Mouse (Mus musculus) forebrain, embryonic 11.5 days (tissue): ENCODE results near the gene Olfr1179. TPM values are rescaled to one million over a fixed set of nuclear protein-coding genes. Genes with fewer than 3 reads are reported as not detected.

ENCODE experiments used
- polyA plus RNA-seq: library from polyadenylated mRNA; unstranded; fragments of >200 nt; fragmentation: Nextera tagmentation; extraction: Ambion mirVana; gene quantifications from 2 replicates; pipeline ENCODE4 v1.2.1, GENCODE M21; 2014

Gene Olfr1179
- polyA plus RNA-seq, 1 experiment from 2014 or later = not detected

Other genes starting within 250 kb of the Olfr1179 start
- not detected in 2 replicates for gene Olfr1168, start 224.6 kb downstream of the Olfr1179 start, polyA plus RNA-seq
- gene Olfr1170, start 178.1 kb downstream of the Olfr1179 start, polyA plus RNA-seq = not detected in 2 replicates
- not detected in 2 replicates for gene Olfr1173, start 126.6 kb downstream of the Olfr1179 start, polyA plus RNA-seq
- gene Olfr1174-ps, start 91.3 kb downstream of the Olfr1179 start, polyA plus RNA-seq = not detected in 2 replicates
- not detected in 2 replicates for gene Olfr1175-ps, start 79.2 kb downstream of the Olfr1179 start, polyA plus RNA-seq
- not detected in 2 replicates for gene Olfr1176, start 69.7 kb downstream of the Olfr1179 start, polyA plus RNA-seq
- gene Olfr1177-ps, start 60.0 kb downstream of the Olfr1179 start, polyA plus RNA-seq = not detected in 2 replicates
- not detected in 2 replicates for gene Olfr1178, start 19.4 kb downstream of the Olfr1179 start, polyA plus RNA-seq
- gene Olfr1180, start 12.7 kb upstream of the Olfr1179 start, polyA plus RNA-seq = not detected in 2 replicates
- not detected in 2 replicates for gene Olfr1181, start 19.7 kb upstream of the Olfr1179 start, polyA plus RNA-seq
- not detected in 2 replicates for gene Gm13757, start 42.7 kb upstream of the Olfr1179 start, polyA plus RNA-seq
- gene Olfr1183, start 48.4 kb upstream of the Olfr1179 start, polyA plus RNA-seq = not detected in 2 replicates
- gene Olfr1184, start 77.1 kb upstream of the Olfr1179 start, polyA plus RNA-seq = not detected in 2 replicates
- not detected in 2 replicates for gene Olfr1185-ps1, start 86.9 kb upstream of the Olfr1179 start, polyA plus RNA-seq
- gene Olfr1186, start 112.1 kb upstream of the Olfr1179 start, polyA plus RNA-seq = not detected in 2 replicates
- gene Olfr1188, start 150.5 kb upstream of the Olfr1179 start, polyA plus RNA-seq = not detected in 2 replicates
- gene Olfr1189, start 180.0 kb upstream of the Olfr1179 start, polyA plus RNA-seq = not detected in 2 replicates
- not detected in 2 replicates for gene Olfr1191-ps1, start 234.1 kb upstream of the Olfr1179 start, polyA plus RNA-seq
- not detected in 2 replicates for gene Olfr1192-ps1, start 242.1 kb upstream of the Olfr1179 start, polyA plus RNA-seq